Mouse (Mus musculus): ENCODE measurements around the gene Fastkd3. TPM values are rescaled to one million over a fixed set of nuclear protein-coding genes. Genes with fewer than 3 reads are reported as not detected.

Gene Fastkd3
- total and polyA plus RNA-seq, 3 experiments = 18.8 to 21.5 TPM; not detected in 1

DNA sequence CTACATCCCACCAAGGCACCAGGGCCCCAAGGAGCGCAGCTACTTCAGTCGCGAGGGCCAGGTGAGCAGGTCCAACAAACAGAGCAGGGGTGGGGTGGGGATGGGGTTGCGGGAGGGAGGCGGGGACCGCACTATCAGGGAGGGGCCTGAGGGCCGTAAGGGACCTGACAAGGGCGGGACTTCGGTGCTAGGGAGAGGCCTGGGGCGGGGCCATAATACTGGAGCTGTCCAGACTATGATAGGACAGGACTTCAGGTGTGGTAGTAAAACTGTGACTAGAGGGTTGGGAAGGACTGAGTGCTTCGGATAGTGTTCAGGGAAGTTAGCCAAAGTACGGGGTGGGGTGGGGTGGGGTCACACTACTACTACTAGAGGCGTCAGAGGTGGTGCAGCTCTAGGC lies 15.6 kb downstream of the Fastkd3 start:
- DNase-seq (ENCODE audit: low read depth, low spot score) = no peak

DNA sequence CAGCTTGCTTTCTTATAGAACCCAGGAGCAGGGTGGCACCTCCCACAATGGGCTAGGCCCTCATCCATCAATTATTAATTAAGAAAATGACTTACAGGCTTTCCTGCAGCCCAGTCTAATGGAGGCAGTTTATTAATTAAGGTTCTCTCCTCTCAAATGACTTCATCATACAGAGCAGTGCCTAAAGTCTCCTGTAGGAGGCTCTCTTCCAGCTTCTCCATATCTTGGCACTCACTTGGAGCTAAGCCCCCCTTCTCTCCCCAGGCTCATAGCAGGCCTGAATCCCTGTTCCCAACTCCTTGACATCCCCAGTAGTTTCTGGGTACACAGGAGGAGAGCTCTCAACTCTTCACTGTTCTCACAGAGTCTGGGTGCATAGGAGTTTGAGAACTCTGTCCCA lies 16.9 kb downstream of the Fastkd3 start:
- Histone ChIP-seq H3K4me1 (ENCODE audit: control insufficient read depth in 1 of 2, insufficient read depth in 2 of 2, low read length in 2 of 2) (no peaks in the 10 kb centered on the region), H3K9ac (ENCODE audit: control insufficient read depth, low read depth, low read length, poor library complexity, severe bottlenecking) (no peak overlapping the region), H3K27me3 (ENCODE audit: control insufficient read depth in 1 of 2, insufficient read depth in 2 of 2, low read length in 2 of 2) (no peaks in the 10 kb centered on the region), H3K4me3 (ENCODE audit: control insufficient read depth in 1 of 2, insufficient read depth in 1 of 2, low read depth in 2 of 2, low read length in 2 of 2) (no peak overlapping the region), H3K27ac (ENCODE audit: control insufficient read depth, low read depth, low read length) (no peak overlapping the region), H3K9me3 (replicated peaks; ENCODE audit: insufficient read depth, low read length) (no peaks in the 10 kb centered on the region), H3K36me3 (ENCODE audit: control insufficient read depth in 1 of 2, insufficient read depth in 2 of 2, low read length in 2 of 2) (no peaks in the 10 kb centered on the region), H3K79me2 (ENCODE audit: control insufficient read depth, insufficient read depth, low read length, poor library complexity) (no peaks in the 10 kb centered on the region)
- TF ChIP-seq SIN3A (IDR thresholded peaks at IDR 0.05; ENCODE audit: low read length) (no peak), MXI1 (IDR thresholded peaks at IDR 0.05; ENCODE audit: low read depth, low read length) (no peak), USF1 (IDR thresholded peaks at IDR 0.05; ENCODE audit: low read depth, low read length) (no peak), POLR2AphosphoS5 (IDR thresholded peaks at IDR 0.05; ENCODE audit: borderline replicate concordance, low read depth, low read length) (no peak), BHLHE40 (IDR thresholded peaks at IDR 0.05; ENCODE audit: borderline replicate concordance, low read depth, low read length) (no peak), RCOR1 (IDR thresholded peaks at IDR 0.05; ENCODE audit: low read depth, low read length) (no peak), UBTF (IDR thresholded peaks at IDR 0.05; ENCODE audit: borderline replicate concordance, insufficient read depth, low read depth, low read length) (no peak), ZC3H11A (IDR thresholded peaks at IDR 0.05; ENCODE audit: low read depth, low read length) (no peak), POLR2A (IDR thresholded peaks at IDR 0.05; ENCODE audit: control insufficient read depth in 1 of 2, insufficient read depth in 1 of 2, low read depth in 1 of 2, low read length in 2 of 2, poor library complexity in 1 of 2) (no peak), EP300 (IDR thresholded peaks at IDR 0.05; ENCODE audit: low read depth in 1 of 2, low read length in 2 of 2) (no peak), CHD2 (IDR thresholded peaks at IDR 0.05; ENCODE audit: low read length) (no peak), KAT2A (conservative IDR thresholded peaks at IDR 0.05; ENCODE audit: low read depth, low read length) (no peak), POLR2AphosphoS2 (IDR thresholded peaks at IDR 0.05; ENCODE audit: low read length) (no peak), NRF1 (IDR thresholded peaks at IDR 0.05; ENCODE audit: insufficient read depth, low read depth, low read length, poor library complexity, severe bottlenecking) (no peak), TCF12 (IDR thresholded peaks at IDR 0.05; ENCODE audit: low read depth, low read length) (no peak), E2F4 (IDR thresholded peaks at IDR 0.05; ENCODE audit: borderline replicate concordance, low read depth, low read length) (no peak), ZNF384 (IDR thresholded peaks at IDR 0.05; ENCODE audit: low read depth, low read length) (no peak), USF2 (IDR thresholded peaks at IDR 0.05; ENCODE audit: borderline replicate concordance in 1 of 2, insufficient read depth in 1 of 2, low read depth in 1 of 2, low read length in 2 of 2) (no peak)
- DNase-seq (ENCODE audit: low read depth, low spot score) = no peak

More for the DNA sequence above, 15.6 kb downstream of the Fastkd3 start:
- H3K4me1 ChIP-seq (ENCODE audit: control insufficient read depth in 1 of 2, insufficient read depth in 2 of 2, low read length in 2 of 2) = no peaks in the 10 kb centered on the region
- H3K9ac ChIP-seq (ENCODE audit: control insufficient read depth, low read depth, low read length, poor library complexity, severe bottlenecking) = no peak overlapping the region
- no peak overlapping the region for H3K27ac ChIP-seq (ENCODE audit: control insufficient read depth, low read depth, low read length)
- TF ChIP-seq KAT2A (conservative IDR thresholded peaks at IDR 0.05; ENCODE audit: low read depth, low read length) (no peak), SMC3 (IDR thresholded peaks at IDR 0.05; ENCODE audit: low read depth, low read length) (no peak), CHD1 (IDR thresholded peaks at IDR 0.05; ENCODE audit: low read depth, low read length) (no peak), ETS1 (IDR thresholded peaks at IDR 0.05; ENCODE audit: low read depth, low read length) (no peak)
- H3K79me2 ChIP-seq (ENCODE audit: control insufficient read depth, insufficient read depth, low read length, poor library complexity) = no peaks in the 10 kb centered on the region
- H3K4me3 ChIP-seq (ENCODE audit: control insufficient read depth in 1 of 2, insufficient read depth in 1 of 2, low read depth in 2 of 2, low read length in 2 of 2) = no peak overlapping the region
- H3K27me3 ChIP-seq (ENCODE audit: control insufficient read depth in 1 of 2, insufficient read depth in 2 of 2, low read length in 2 of 2) = no peaks in the 10 kb centered on the region
- no peaks in the 10 kb centered on the region for H3K36me3 ChIP-seq (ENCODE audit: control insufficient read depth in 1 of 2, insufficient read depth in 2 of 2, low read length in 2 of 2)
- H3K9me3 ChIP-seq (replicated peaks; ENCODE audit: insufficient read depth, low read length) = no peaks in the 10 kb centered on the region

Data from MEL (cell line).